Mouse (Mus musculus) small intestine, adult 2 months (tissue): Measurements from ENCODE around the gene Rras2.

Experiments used
- CTCF ChIP-seq: fragments of 200-500 bp; IDR thresholded peaks from 2 replicates; pipeline ENCODE4 v1.5.1; 2012; ENCODE audit warnings: low read depth, mild to moderate bottlenecking, control low read depth, inconsistent platforms, low read length, moderate library complexity, mixed read lengths; ENCODE audit not compliant: insufficient replicate concordance, insufficient read length; ENCODE audit errors: extremely low read depth
- POLR2A ChIP-seq: fragments of 200-500 bp; IDR thresholded peaks from 2 replicates; pipeline ENCODE4 v1.6.1; 2012; ENCODE audit warnings: low read depth, mild to moderate bottlenecking, control low read depth, inconsistent platforms, low read length, moderate library complexity

GRCm38 (mm10) chr7:114103152-114103551, 14.4 kb downstream of the Rras2 start:
- no peak for TF ChIP-seq POLR2A
- no peak for TF ChIP-seq CTCF
